Mouse (Mus musculus) neural tube, embryonic 11.5 days (tissue): Measurements from ENCODE around the gene Glipr2. TPM values are rescaled to one million over a fixed set of nuclear protein-coding genes. Genes with fewer than 3 reads are reported as not detected.

Experiments used
- ATAC-seq: fragments of 200-750 bp; cut with Nextera tagmentation; 2 replicates; pipeline ENCODE4 v1.8.0; 2017; ENCODE audit warnings: moderate number of reproducible peaks, mild to moderate bottlenecking, moderate TSS enrichment, moderate library complexity; ENCODE audit not compliant: insufficient read depth, low FRiP score, low TSS enrichment
- DNase-seq: peaks from one replicate; pipeline ENCODE4 v3.0.0-alpha.2; 2015; ENCODE audit warnings: low spot score
- H3K27ac ChIP-seq: fragments of 300-500 bp; sonication (generic); 2 replicates; pipeline ENCODE4 v1.5.1; 2014; ENCODE audit warnings: low read depth, mild to moderate bottlenecking, low read length
- H3K27me3 ChIP-seq: fragments of 300-500 bp; sonication (generic); 2 replicates; pipeline ENCODE4 v1.6.1; 2014; ENCODE audit warnings: mild to moderate bottlenecking, low read length, mixed read lengths; ENCODE audit not compliant: control insufficient read depth, insufficient read depth
- H3K36me3 ChIP-seq: fragments of 300-500 bp; sonication (generic); 2 replicates; pipeline ENCODE4 v1.6.1; 2014; ENCODE audit warnings: mild to moderate bottlenecking, low read length, moderate library complexity, mixed read lengths; ENCODE audit not compliant: control insufficient read depth, insufficient read depth
- H3K4me1 ChIP-seq: fragments of 300-500 bp; sonication (generic); 2 replicates; pipeline ENCODE4 v1.6.1; 2014; ENCODE audit warnings: low read length, mixed read lengths; ENCODE audit not compliant: control insufficient read depth, insufficient read depth
- H3K4me2 ChIP-seq: fragments of 300-500 bp; sonication (generic); 2 replicates; pipeline ENCODE4 v1.6.1; 2014; ENCODE audit warnings: low read depth, mild to moderate bottlenecking, moderate library complexity
- H3K4me3 ChIP-seq: fragments of 300-500 bp; sonication (generic); 2 replicates; pipeline ENCODE4 v1.5.1; 2014; ENCODE audit warnings: low read depth, low read length
- H3K9ac ChIP-seq: fragments of 300-500 bp; sonication (generic); 2 replicates; pipeline ENCODE4 v1.6.1; 2014; ENCODE audit warnings: mild to moderate bottlenecking, low read length
- H3K9me3 ChIP-seq: fragments of 300-500 bp; sonication (generic); 2 replicates; pipeline ENCODE4 v1.6.1; 2016; ENCODE audit warnings: low read length; ENCODE audit not compliant: control insufficient read depth
- WGBS: fragments of 180-500 bp; shearing (Covaris S2); extraction: QIAGEN DNeasy Blood & Tissue Kit; methylation state at CpG from one replicate; pipeline ENCODE4 v1.1.7; 2014; 5-methylcytosine and 5-hydroxymethylcytosine counted together
- polyA plus RNA-seq: library from polyadenylated mRNA; unstranded; fragments of >200 nt; fragmentation: Nextera tagmentation; extraction: Ambion mirVana; gene quantifications from 2 replicates; pipeline ENCODE4 v1.2.1, GENCODE M21; 2014

Glipr2 gene
- polyA plus RNA-seq, 1 experiment from 2014 or later: 109 TPM

DNA sequence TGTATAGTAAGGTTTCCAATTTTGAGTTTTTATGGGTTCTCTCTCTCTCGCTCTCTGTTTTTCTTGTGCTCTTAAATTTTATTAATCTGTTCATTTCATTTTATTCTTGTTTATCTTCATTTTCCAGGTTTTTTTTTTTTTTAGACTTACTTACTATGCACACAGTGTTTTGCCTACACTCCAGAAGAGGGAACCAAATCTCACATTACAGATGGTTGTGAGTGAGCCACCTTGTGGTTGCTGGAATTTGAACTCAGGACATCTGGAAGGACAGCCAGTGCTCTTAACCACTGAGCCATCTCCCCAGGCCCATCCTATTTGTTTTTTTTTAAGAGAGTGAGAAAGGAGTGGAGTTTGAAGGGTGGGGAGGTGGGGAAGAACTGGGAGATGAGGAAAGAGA, 53.0 kb downstream of the Glipr2 start:
- ATAC-seq (no peak), DNase-seq (no peak)
- H3K27ac ChIP-seq: no peak overlapping the region
- peaks cover 12% of the 10 kb centered on the region for H3K4me1 ChIP-seq
- H3K4me3 ChIP-seq: no peak overlapping the region
- no peak overlapping the region for H3K9ac ChIP-seq
- H3K9me3 ChIP-seq: no peaks in the 10 kb centered on the region
- H3K27me3 ChIP-seq: no peaks in the 10 kb centered on the region
- H3K36me3 ChIP-seq: no peaks in the 10 kb centered on the region
- no peak overlapping the region for H3K4me2 ChIP-seq
- 97% methylated on average over 1 of the region's 1 CpGs for WGBS

DNA sequence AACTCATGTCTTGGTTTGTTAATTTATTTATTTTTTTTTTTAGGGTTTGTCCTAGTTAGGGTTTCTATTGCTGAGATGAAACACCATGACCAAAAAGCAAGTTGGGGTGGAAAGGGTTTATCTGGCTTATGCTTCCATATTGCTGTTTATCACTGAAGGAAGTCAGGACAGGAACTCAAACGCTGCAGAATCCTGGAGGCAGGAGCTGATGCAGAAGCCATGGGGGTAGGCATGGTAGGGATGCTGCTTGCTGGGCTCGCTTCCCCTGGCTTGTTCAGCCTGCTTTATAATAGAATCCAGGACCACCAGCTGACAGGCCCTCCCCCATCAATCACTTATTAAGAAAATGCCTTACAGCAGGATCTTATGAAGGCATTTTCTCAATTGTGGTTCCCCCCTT, 53.7 kb downstream of the Glipr2 start:
- ATAC-seq: no peak
- DNase-seq: no peak
- 45% methylated on average over 2 of the region's 2 CpGs for WGBS

DNA sequence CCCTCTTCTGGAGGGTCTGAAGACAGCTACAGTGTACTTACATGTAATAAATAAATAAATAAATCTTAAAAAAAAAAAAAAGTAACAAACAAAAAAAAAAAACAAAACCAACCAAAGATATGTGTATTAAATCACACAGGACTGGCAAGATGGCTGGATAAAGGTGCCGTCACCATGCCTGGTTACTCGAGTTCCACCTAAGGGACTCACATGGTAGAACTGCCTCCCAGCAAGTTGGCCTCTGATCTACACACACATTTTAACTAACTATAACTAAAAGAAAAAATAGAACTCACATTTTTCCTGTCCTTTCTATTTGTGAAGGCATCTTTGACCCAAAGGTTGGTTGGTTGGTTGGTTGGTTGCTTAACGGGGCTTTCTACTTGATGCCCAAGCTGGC, 54.6 kb downstream of the Glipr2 start:
- no peak for ATAC-seq
- no peaks in the 10 kb centered on the region for H3K27me3 ChIP-seq
- 82% methylated on average over 3 of the region's 3 CpGs for WGBS
- peak overlapping the region; percentile 96 for H3K4me3 ChIP-seq
- H3K4me2 ChIP-seq: peak overlapping the region; percentile 67
- H3K9ac ChIP-seq: peak overlapping the region; percentile 51
- H3K36me3 ChIP-seq: no peaks in the 10 kb centered on the region
- no peak overlapping the region for H3K27ac ChIP-seq
- H3K4me1 ChIP-seq: peaks cover 12% of the 10 kb centered on the region
- no peak for DNase-seq
- no peaks in the 10 kb centered on the region for H3K9me3 ChIP-seq

More for the DNA sequence above, 53.7 kb downstream of the Glipr2 start:
- no peak overlapping the region for H3K4me2 ChIP-seq
- H3K9me3 ChIP-seq: no peaks in the 10 kb centered on the region
- H3K27me3 ChIP-seq: no peaks in the 10 kb centered on the region
- no peak overlapping the region for H3K4me3 ChIP-seq
- no peak overlapping the region for H3K27ac ChIP-seq
- no peaks in the 10 kb centered on the region for H3K36me3 ChIP-seq
- H3K4me1 ChIP-seq: peaks cover 12% of the 10 kb centered on the region
- H3K9ac ChIP-seq: no peak overlapping the region

DNA sequence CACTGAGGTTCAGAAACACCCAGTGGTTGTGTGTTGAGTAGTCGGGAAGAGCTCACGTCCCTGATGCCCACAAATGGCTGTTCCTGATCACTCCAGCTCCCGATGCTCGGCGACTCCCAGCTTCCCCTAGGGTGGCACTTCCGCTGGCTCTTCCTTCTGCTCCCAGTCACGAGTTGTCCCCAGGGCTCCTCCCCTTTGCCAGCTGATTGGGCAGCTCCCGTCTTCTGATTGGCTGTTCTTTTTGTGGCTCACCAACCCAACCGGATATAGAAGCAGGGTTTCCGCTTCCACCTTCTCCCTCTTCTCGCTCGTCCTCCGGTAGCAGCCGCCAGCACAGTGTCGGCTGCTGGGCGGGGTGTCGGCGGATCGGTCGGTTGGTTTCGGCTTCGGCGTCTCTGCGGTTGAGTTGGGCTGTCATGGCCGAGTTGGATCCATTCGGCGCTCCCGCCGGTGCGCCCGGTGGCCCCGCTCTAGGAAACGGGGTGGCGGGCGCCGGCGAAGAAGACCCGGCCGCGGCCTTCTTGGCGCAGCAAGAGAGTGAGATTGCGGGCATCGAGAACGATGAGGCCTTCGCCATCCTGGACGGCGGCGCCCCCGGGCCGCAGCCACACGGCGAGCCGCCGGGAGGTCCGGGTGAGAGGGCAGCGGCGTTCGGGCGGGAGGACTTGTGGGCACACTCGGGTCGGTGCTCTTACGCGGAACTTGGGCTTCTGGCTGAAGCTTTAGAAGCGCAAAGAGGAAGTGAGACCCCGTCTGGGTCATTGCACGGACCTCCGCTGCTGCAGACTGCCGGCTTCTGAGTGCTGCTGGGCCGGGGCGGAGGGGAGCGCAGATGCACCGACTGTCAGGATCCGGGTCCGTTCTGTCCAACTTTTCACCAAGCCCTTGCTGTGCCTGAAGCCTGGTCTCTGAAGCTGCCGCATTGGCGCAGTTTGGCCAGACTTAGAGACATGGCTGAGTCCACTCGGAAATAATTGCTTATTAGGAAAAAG, 55.5 kb downstream of the Glipr2 start:
- Histone ChIP-seq H3K4me2 (peak overlapping the region; percentile 83), H3K4me3 (peak overlapping the region; percentile 96), H3K9me3 (no peaks in the 10 kb centered on the region), H3K36me3 (no peaks in the 10 kb centered on the region), H3K27ac (0 out of 2 replicates have a peak overlapping the region, but pooled peaks have one; percentile 35), H3K9ac (peak overlapping the region; percentile 83), H3K4me1 (peaks cover 12% of the 10 kb centered on the region), H3K27me3 (no peaks in the 10 kb centered on the region)
- peak; percentile 97 for ATAC-seq
- peak; percentile 90 for DNase-seq
- under 1% methylated on average over 77 of the region's 77 CpGs for WGBS

DNA sequence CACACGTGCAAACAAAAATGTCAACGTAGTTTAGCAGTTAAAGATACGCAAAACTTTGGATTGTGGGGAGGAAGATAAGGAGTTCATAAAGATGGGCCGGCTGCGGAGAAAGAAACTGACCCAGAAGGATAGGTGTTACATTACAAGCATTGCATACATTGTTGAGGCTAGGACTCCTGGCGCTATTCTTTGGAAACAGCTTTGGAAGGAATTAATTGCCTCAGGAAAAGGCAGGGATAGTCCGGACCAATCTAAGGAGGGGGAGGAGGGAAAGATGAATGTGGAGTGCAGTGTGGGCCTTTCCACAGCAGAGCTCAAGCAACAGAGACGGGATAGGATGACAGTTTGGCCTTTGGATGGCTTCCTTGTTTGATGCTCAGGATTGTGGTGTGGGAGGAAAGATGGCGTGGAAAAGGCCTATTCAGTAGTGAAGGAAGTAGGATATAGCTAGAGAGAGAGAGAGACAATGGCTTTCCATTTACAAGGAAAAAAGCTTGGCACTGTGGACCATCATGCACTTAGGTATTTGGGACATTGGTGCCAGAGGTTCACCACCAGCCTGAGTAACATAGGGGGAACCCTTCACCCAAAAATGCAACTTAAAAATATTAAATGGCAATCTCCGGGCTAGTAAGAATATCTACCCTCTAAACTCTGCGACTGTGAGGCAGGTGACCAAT, 56.3 kb downstream of the Glipr2 start:
- Histone ChIP-seq H3K36me3 (no peaks in the 10 kb centered on the region), H3K9me3 (no peaks in the 10 kb centered on the region), H3K27ac (no peak overlapping the region), H3K27me3 (no peaks in the 10 kb centered on the region), H3K4me1 (peaks cover 12% of the 10 kb centered on the region), H3K9ac (peak overlapping the region; percentile 83), H3K4me3 (peak overlapping the region; percentile 96), H3K4me2 (peak overlapping the region; percentile 83)
- DNase-seq (no peak), ATAC-seq (no peak)
- 30% methylated on average over 11 of the region's 11 CpGs for WGBS

DNA sequence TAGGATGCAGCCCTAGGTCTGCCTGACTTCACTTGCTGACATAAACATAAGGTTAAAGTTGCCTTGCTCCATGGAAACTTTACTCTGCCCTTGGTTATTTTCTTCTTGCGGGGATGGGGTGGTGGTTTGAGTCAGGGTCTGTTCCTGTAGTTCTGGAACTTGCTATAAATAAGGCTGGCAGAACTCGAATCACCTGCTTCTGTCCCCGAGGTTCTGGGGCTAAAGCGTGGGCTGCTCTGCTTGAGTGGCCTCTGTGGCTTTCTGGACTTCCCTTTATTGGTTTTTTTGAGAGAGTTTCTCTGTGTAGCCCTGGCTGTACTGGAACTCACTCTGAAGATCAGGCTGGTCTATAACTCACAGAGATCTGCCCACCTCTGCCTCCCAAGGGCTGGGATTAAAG, 58.9 kb downstream of the Glipr2 start:
- Histone ChIP-seq H3K4me1 (peaks cover 12% of the 10 kb centered on the region), H3K36me3 (peaks cover 4% of the 10 kb centered on the region), H3K4me2 (no peak overlapping the region), H3K4me3 (no peak overlapping the region; the same call in 1 of the 2 replicates), H3K9ac (no peak overlapping the region), H3K9me3 (no peaks in the 10 kb centered on the region), H3K27ac (no peak overlapping the region), H3K27me3 (no peaks in the 10 kb centered on the region)
- whole genome bisulfite sequencing: 94% methylated on average over 4 of the region's 4 CpGs
- ATAC-seq (no peak), DNase-seq (no peak)

DNA sequence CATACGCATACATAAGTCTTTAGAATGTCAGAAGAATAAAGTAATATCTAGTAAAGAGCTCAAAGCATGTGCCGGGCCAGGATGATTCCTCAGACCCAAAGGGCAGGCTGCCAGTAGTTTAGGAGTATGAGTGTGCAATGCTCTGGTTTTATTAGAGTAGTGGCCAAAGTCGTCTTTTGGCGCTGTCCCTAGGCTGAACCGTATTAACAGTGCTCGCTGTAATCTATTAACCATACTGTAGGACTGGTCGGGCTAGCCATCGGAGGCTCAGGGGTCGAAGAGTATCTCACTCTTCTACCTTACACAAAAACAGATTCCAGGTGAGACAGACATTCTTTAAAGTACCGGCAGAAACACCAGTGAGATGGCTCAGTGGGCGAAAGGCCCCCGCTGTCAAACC, 59.6 kb downstream of the Glipr2 start:
- Histone ChIP-seq H3K36me3 (peaks cover 4% of the 10 kb centered on the region), H3K27ac (no peak overlapping the region), H3K9me3 (no peaks in the 10 kb centered on the region), H3K4me2 (no peak overlapping the region), H3K9ac (no peak overlapping the region), H3K27me3 (no peaks in the 10 kb centered on the region), H3K4me3 (no peak overlapping the region), H3K4me1 (peaks cover 12% of the 10 kb centered on the region)
- 96% methylated on average over 12 of the region's 12 CpGs for WGBS
- DNase-seq (no peak), ATAC-seq (no peak)

DNA sequence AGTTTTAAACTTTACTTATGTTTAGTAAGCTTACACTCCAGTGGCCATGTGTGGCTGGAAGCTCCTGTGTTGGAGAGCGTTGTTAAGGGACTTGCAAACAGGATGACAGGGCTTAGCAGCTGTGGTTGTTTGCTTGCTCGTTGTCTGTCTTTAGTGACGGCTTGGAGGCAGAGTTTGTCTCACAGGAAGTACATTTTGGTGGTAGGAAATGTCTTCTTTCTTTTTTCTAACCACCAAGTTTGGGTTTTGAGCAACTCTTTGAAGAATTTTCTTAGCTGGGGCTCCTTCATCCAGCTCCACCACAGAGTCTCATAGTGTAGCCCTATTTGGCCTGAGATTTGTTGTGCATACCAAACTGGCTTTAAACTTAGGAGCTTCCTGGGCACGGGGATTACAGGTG, 65.1 kb downstream of the Glipr2 start:
- no peaks in the 10 kb centered on the region for H3K9me3 ChIP-seq
- WGBS: 91% methylated on average over 4 of the region's 4 CpGs
- H3K36me3 ChIP-seq: peaks cover 8% of the 10 kb centered on the region
- H3K4me2 ChIP-seq: no peak overlapping the region
- DNase-seq (no peak), ATAC-seq (no peak)
- no peak overlapping the region for H3K9ac ChIP-seq
- no peak overlapping the region for H3K4me3 ChIP-seq
- H3K27me3 ChIP-seq: no peaks in the 10 kb centered on the region
- no peaks in the 10 kb centered on the region for H3K4me1 ChIP-seq
- H3K27ac ChIP-seq: no peak overlapping the region
